Mouse (Mus musculus) forebrain, embryonic 13.5 days (tissue): ENCODE results near the gene 1810010H24Rik. TPM values are rescaled to one million over a fixed set of nuclear protein-coding genes. Genes with fewer than 3 reads are reported as not detected.

Source experiments
- ATAC-seq: fragments of 200-750 bp; cut with Nextera tagmentation; 2 replicates; pipeline ENCODE4 v1.8.0; 2017
- H3K27ac ChIP-seq: fragments of 300-500 bp; sonication (generic); 2 replicates; pipeline ENCODE4 v1.5.1; 2015; ENCODE audit warnings: inconsistent platforms, mild to moderate bottlenecking, moderate library complexity
- H3K27me3 ChIP-seq: fragments of 300-500 bp; sonication (generic); 2 replicates; pipeline ENCODE4 v1.6.1; 2015; ENCODE audit warnings: mild to moderate bottlenecking, inconsistent platforms
- H3K36me3 ChIP-seq: fragments of 300-500 bp; sonication (generic); 2 replicates; pipeline ENCODE4 v1.6.1; 2015; ENCODE audit warnings: mild to moderate bottlenecking, inconsistent platforms; ENCODE audit not compliant: poor library complexity, severe bottlenecking
- H3K4me1 ChIP-seq: fragments of 300-500 bp; sonication (generic); 2 replicates; pipeline ENCODE4 v1.6.1; 2015; ENCODE audit warnings: inconsistent platforms
- H3K4me2 ChIP-seq: fragments of 300-500 bp; sonication (generic); 2 replicates; pipeline ENCODE4 v1.6.1; 2015; ENCODE audit warnings: inconsistent platforms, mild to moderate bottlenecking, moderate library complexity
- H3K4me3 ChIP-seq: fragments of 300-500 bp; sonication (generic); 2 replicates; pipeline ENCODE4 v1.5.1; 2015; ENCODE audit warnings: mild to moderate bottlenecking, inconsistent platforms
- H3K9ac ChIP-seq: fragments of 300-500 bp; sonication (generic); 2 replicates; pipeline ENCODE4 v1.6.1; 2015; ENCODE audit warnings: mild to moderate bottlenecking, inconsistent platforms
- H3K9me3 ChIP-seq: fragments of 300-500 bp; sonication (generic); replicated peaks from 2 replicates; pipeline ENCODE4 v1.6.1; 2016; ENCODE audit warnings: inconsistent platforms
- WGBS: fragments of 180-500 bp; shearing (Covaris S2); methylation state at CpG from one replicate; pipeline ENCODE4 v1.1.7; 2015; 5-methylcytosine and 5-hydroxymethylcytosine counted together
- polyA plus RNA-seq: library from polyadenylated mRNA; unstranded; fragments of >200 nt; fragmentation: Nextera tagmentation; extraction: Ambion mirVana; gene quantifications from 2 replicates; pipeline ENCODE4 v1.2.1, GENCODE M21; 2015

The 1810010H24Rik gene
- polyA plus RNA-seq, 1 experiment from 2014 or later = 2.6 TPM

GRCm38 (mm10) chr11:107028754-107029153 is 3.3 kb downstream of the 1810010H24Rik start:
- Histone ChIP-seq H3K9ac (peak overlapping the region; percentile 74), H3K27me3 (no peaks in the 10 kb centered on the region), H3K4me3 (peak overlapping the region; percentile 59), H3K9me3 (no peaks in the 10 kb centered on the region), H3K36me3 (no peaks in the 10 kb centered on the region), H3K4me2 (peak overlapping the region; percentile 90), H3K27ac (peak overlapping the region; percentile 78; the same call in 1 of the 2 replicates), H3K4me1 (peaks cover 54% of the 10 kb centered on the region)
- no peak for ATAC-seq
- WGBS = 74% methylated on average over 6 of the region's 6 CpGs

GRCm38 (mm10) chr11:107029536-107029935 is 4.1 kb downstream of the 1810010H24Rik start:
- H3K27me3 ChIP-seq = no peaks in the 10 kb centered on the region
- H3K27ac ChIP-seq = no peak overlapping the region
- H3K9ac ChIP-seq = no peak overlapping the region
- no peaks in the 10 kb centered on the region for H3K9me3 ChIP-seq
- WGBS = 56% methylated on average over 19 of the region's 19 CpGs
- H3K4me3 ChIP-seq = no peak overlapping the region
- H3K4me1 ChIP-seq = peaks cover 50% of the 10 kb centered on the region
- no peak for ATAC-seq
- no peak overlapping the region for H3K4me2 ChIP-seq
- no peaks in the 10 kb centered on the region for H3K36me3 ChIP-seq

GRCm38 (mm10) chr11:107031635-107032034 is 6.2 kb downstream of the 1810010H24Rik start:
- Histone ChIP-seq H3K4me3 (no peak overlapping the region), H3K27ac (no peak overlapping the region), H3K9ac (no peak overlapping the region), H3K9me3 (no peaks in the 10 kb centered on the region), H3K36me3 (0 out of 2 replicates have a peak, but pooled peaks cover 9% of the 10 kb centered on the region), H3K27me3 (no peaks in the 10 kb centered on the region), H3K4me1 (peaks cover 29% of the 10 kb centered on the region), H3K4me2 (no peak overlapping the region)
- no peak for ATAC-seq
- 14% methylated on average over 7 of the region's 7 CpGs for WGBS

- Histone ChIP-seq H3K36me3 (peaks cover 35% of the 10 kb centered on the region), H3K4me1 (peaks cover 17% of the 10 kb centered on the region), H3K27ac (no peak overlapping the region), H3K4me2 (no peak overlapping the region), H3K9me3 (no peaks in the 10 kb centered on the region), H3K27me3 (no peaks in the 10 kb centered on the region), H3K9ac (no peak overlapping the region), H3K4me3 (no peak overlapping the region)
- no peak for ATAC-seq
- 86% methylated on average over 10 of the region's 10 CpGs for WGBS
These were observed 8.8 kb downstream of the 1810010H24Rik start for GRCm38 (mm10) chr11:107034085-107034810.

GRCm38 (mm10) chr11:107039417-107039816 is 13.9 kb downstream of the 1810010H24Rik start:
- H3K27me3 ChIP-seq = no peaks in the 10 kb centered on the region
- H3K9ac ChIP-seq = no peak overlapping the region
- H3K4me1 ChIP-seq = no peaks in the 10 kb centered on the region
- H3K9me3 ChIP-seq = no peaks in the 10 kb centered on the region
- no peak overlapping the region for H3K4me2 ChIP-seq
- ATAC-seq = no peak
- 95% methylated on average over 5 of the region's 5 CpGs for WGBS
- no peak overlapping the region for H3K4me3 ChIP-seq
- no peak overlapping the region for H3K27ac ChIP-seq
- peaks cover 84% of the 10 kb centered on the region for H3K36me3 ChIP-seq

- H3K9me3 ChIP-seq = no peaks in the 10 kb centered on the region
- peaks cover 89% of the 10 kb centered on the region for H3K36me3 ChIP-seq
- no peaks in the 10 kb centered on the region for H3K27me3 ChIP-seq
- H3K4me1 ChIP-seq = no peaks in the 10 kb centered on the region
- 91% methylated on average over 3 of the region's 3 CpGs for WGBS
- H3K27ac ChIP-seq = no peak overlapping the region
- no peak overlapping the region for H3K4me3 ChIP-seq
- ATAC-seq = no peak
- H3K4me2 ChIP-seq = no peak overlapping the region
- H3K9ac ChIP-seq = no peak overlapping the region
These were observed 15.9 kb downstream of the 1810010H24Rik start for GRCm38 (mm10) chr11:107041396-107041795.

- no peak overlapping the region for H3K4me2 ChIP-seq
- no peaks in the 10 kb centered on the region for H3K4me1 ChIP-seq
- no peak for ATAC-seq
- no peaks in the 10 kb centered on the region for H3K27me3 ChIP-seq
- WGBS = 92% methylated on average over 11 of the region's 11 CpGs
- H3K9ac ChIP-seq = no peak overlapping the region
- H3K36me3 ChIP-seq = peaks cover 81% of the 10 kb centered on the region
- H3K27ac ChIP-seq = no peak overlapping the region
- H3K9me3 ChIP-seq = no peaks in the 10 kb centered on the region
- no peak overlapping the region for H3K4me3 ChIP-seq
These were observed 17.9 kb downstream of the 1810010H24Rik start for GRCm38 (mm10) chr11:107043361-107043760.

- Histone ChIP-seq H3K4me3 (no peak overlapping the region), H3K9ac (no peak overlapping the region), H3K36me3 (peaks cover 72% of the 10 kb centered on the region), H3K4me1 (no peaks in the 10 kb centered on the region), H3K9me3 (no peaks in the 10 kb centered on the region), H3K4me2 (no peak overlapping the region), H3K27ac (no peak overlapping the region), H3K27me3 (no peaks in the 10 kb centered on the region)
- 58% methylated on average over 5 of the region's 5 CpGs for WGBS
- ATAC-seq = 0 out of 2 replicates have a peak, but pooled peaks have one; percentile 38
These were observed 18.8 kb downstream of the 1810010H24Rik start for GRCm38 (mm10) chr11:107044321-107044720.

- no peak overlapping the region for H3K27ac ChIP-seq
- 88% methylated on average over 4 of the region's 4 CpGs for WGBS
- H3K4me2 ChIP-seq = no peak overlapping the region
- no peak overlapping the region for H3K9ac ChIP-seq
- no peak for ATAC-seq
- H3K27me3 ChIP-seq = no peaks in the 10 kb centered on the region
- H3K4me1 ChIP-seq = no peaks in the 10 kb centered on the region
- no peaks in the 10 kb centered on the region for H3K9me3 ChIP-seq
- no peak overlapping the region for H3K4me3 ChIP-seq
- H3K36me3 ChIP-seq = peaks cover 61% of the 10 kb centered on the region
These were observed 20.1 kb downstream of the 1810010H24Rik start for GRCm38 (mm10) chr11:107045546-107045945.

GRCm38 (mm10) chr11:107046766-107047620 is 21.5 kb downstream of the 1810010H24Rik start:
- Histone ChIP-seq H3K27ac (no peak overlapping the region; the same call in 1 of the 2 replicates), H3K27me3 (no peaks in the 10 kb centered on the region), H3K4me2 (no peak overlapping the region), H3K9ac (no peak overlapping the region), H3K4me1 (no peaks in the 10 kb centered on the region), H3K36me3 (peaks cover 57% of the 10 kb centered on the region), H3K4me3 (no peak overlapping the region), H3K9me3 (no peaks in the 10 kb centered on the region)
- no peak for ATAC-seq
- WGBS = 88% methylated on average over 15 of the region's 15 CpGs

- no peak overlapping the region for H3K4me2 ChIP-seq
- no peak overlapping the region for H3K9ac ChIP-seq
- H3K27me3 ChIP-seq = no peaks in the 10 kb centered on the region
- no peaks in the 10 kb centered on the region for H3K9me3 ChIP-seq
- ATAC-seq = no peak
- H3K36me3 ChIP-seq = peaks cover 87% of the 10 kb centered on the region
- H3K4me1 ChIP-seq = no peaks in the 10 kb centered on the region
- over 99% methylated on average over 6 of the region's 6 CpGs for WGBS
- H3K27ac ChIP-seq = no peak overlapping the region
- H3K4me3 ChIP-seq = no peak overlapping the region
These were observed 29.4 kb downstream of the 1810010H24Rik start for GRCm38 (mm10) chr11:107054870-107055269.

- Histone ChIP-seq H3K4me3 (no peak overlapping the region), H3K27ac (no peak overlapping the region), H3K36me3 (peaks cover 98% of the 10 kb centered on the region), H3K4me2 (no peak overlapping the region), H3K27me3 (no peaks in the 10 kb centered on the region), H3K4me1 (no peaks in the 10 kb centered on the region), H3K9me3 (no peaks in the 10 kb centered on the region), H3K9ac (no peak overlapping the region)
- no peak for ATAC-seq
- WGBS = 90% methylated on average over 6 of the region's 6 CpGs
These were observed 31.9 kb downstream of the 1810010H24Rik start for GRCm38 (mm10) chr11:107057391-107057790.
